Mouse (Mus musculus) liver, adult 2 months (tissue): ENCODE results near the gene Kcne2. TPM values are rescaled to one million over a fixed set of nuclear protein-coding genes. Genes with fewer than 3 reads are reported as not detected.

Source experiments
- DNase-seq: peaks from one replicate; pipeline ENCODE4 v3.0.0-alpha.2; 2011; ENCODE audit warnings: low read depth, low spot score; ENCODE audit errors: extremely low read depth
- H3K27ac ChIP-seq: fragments of 200-500 bp; replicated peaks from 2 replicates; pipeline ENCODE4 v1.5.1; 2012; ENCODE audit warnings: low read depth, mild to moderate bottlenecking, control low read depth, inconsistent platforms, low read length; ENCODE audit not compliant: insufficient read depth
- H3K27me3 ChIP-seq: fragments of 200-500 bp; 2 replicates; pipeline ENCODE4 v1.6.1; 2012; ENCODE audit warnings: mild to moderate bottlenecking, moderate library complexity, low read length, inconsistent platforms; ENCODE audit not compliant: control insufficient read depth, insufficient read depth
- H3K36me3 ChIP-seq: fragments of 200-500 bp; 2 replicates; pipeline ENCODE4 v1.6.1; 2012; ENCODE audit warnings: low read length, inconsistent platforms; ENCODE audit not compliant: control insufficient read depth, insufficient read depth
- H3K4me1 ChIP-seq: fragments of 200-500 bp; 2 replicates; pipeline ENCODE4 v1.6.1; 2011; ENCODE audit warnings: low read length; ENCODE audit not compliant: control insufficient read depth, insufficient read depth
- H3K4me3 ChIP-seq: fragments of 200-500 bp; 2 replicates; pipeline ENCODE4 v1.5.1; 2011; ENCODE audit warnings: low read depth, mild to moderate bottlenecking, control low read depth, low read length, moderate library complexity; ENCODE audit not compliant: insufficient read depth
- H3K79me2 ChIP-seq: fragments of 200-500 bp; 2 replicates; pipeline ENCODE4 v1.6.1; 2012; ENCODE audit warnings: inconsistent platforms, mild to moderate bottlenecking, low read length, moderate library complexity; ENCODE audit not compliant: control insufficient read depth, insufficient read depth
- H3K9ac ChIP-seq: fragments of 200-500 bp; 2 replicates; pipeline ENCODE4 v1.6.1; 2012; ENCODE audit warnings: low read depth, mild to moderate bottlenecking, control low read depth, inconsistent platforms, low read length
- CTCF ChIP-seq: fragments of 200-500 bp; IDR thresholded peaks from 2 replicates; pipeline ENCODE4 v1.5.1; 2011; ENCODE audit warnings: low read depth, low read length, control low read depth
- POLR2A ChIP-seq: fragments of 200-500 bp; IDR thresholded peaks from 2 replicates; pipeline ENCODE4 v1.6.1; 2011; ENCODE audit warnings: low read length, control low read depth; ENCODE audit not compliant: insufficient read depth; ENCODE audit errors: extremely low read depth
- WGBS: fragments of 180-500 bp; shearing (Covaris S2); methylation state at CpG from one replicate; pipeline ENCODE4 v1.1.7; 2018; 5-methylcytosine and 5-hydroxymethylcytosine counted together
- polyA plus RNA-seq: library from polyadenylated mRNA; depleted of rRNA; stranded (reverse); fragments of >200 nt; gene quantifications from 2 replicates; pipeline ENCODE4 v1.2.3, GENCODE M21; 2012
- total RNA-seq: library from RNA; depleted of rRNA; stranded (reverse); fragments of >200 nt; gene quantifications from 2 replicates; pipeline ENCODE4 v1.2.3, GENCODE M21; 2014

The Kcne2 gene
- total and polyA plus RNA-seq, 2 experiments = not detected

DNA sequence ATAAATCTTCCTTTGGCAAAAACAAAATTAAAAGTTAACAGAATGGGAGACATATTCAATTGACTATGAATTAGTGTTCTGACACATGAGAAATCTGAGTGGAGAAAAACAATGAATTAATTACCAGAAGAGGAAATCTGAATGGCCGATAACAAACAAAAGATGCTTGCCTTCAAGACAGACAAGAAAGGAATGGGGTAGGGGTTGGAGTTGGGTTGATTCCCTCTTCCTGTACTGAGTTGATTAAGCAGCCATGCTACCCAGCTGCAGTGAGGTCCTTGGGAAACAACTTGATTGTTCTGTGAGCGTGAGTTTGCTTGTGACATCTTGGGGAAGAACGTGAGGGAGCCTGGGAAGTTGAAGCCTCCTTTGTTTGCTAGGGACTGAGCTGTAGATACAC, 37.9 kb upstream of the Kcne2 start:
- 78% methylated on average over 3 of the region's 3 CpGs for WGBS
- TF ChIP-seq POLR2A (no peak), CTCF (no peak)
- Histone ChIP-seq H3K27ac (no peak overlapping the region), H3K4me1 (no peaks in the 10 kb centered on the region), H3K9ac (no peak overlapping the region), H3K4me3 (no peak overlapping the region), H3K79me2 (no peaks in the 10 kb centered on the region), H3K27me3 (no peaks in the 10 kb centered on the region), H3K36me3 (no peaks in the 10 kb centered on the region)
- no peak for DNase-seq

DNA sequence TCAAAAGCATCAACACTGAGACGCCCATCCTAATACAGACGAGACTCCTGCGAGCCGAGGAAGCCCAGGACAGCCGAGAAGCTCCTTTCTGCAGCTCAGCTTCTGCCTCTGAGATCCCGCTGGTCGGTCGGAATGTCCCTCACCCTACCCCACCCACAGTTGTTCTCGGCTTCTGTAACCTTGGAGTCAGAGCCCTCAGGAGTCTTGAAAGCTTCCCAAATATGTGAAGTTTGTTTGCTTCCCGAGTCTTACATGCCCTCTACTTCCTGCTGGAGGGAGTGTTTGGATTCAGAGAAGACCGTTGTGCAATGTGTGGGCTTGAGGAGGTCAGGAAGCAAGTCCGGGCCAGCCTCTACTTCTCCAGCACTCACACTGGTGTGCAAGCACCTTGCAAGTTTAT, 24.3 kb upstream of the Kcne2 start:
- no peak for DNase-seq
- 66% methylated on average over 12 of the region's 12 CpGs for WGBS
- H3K27ac ChIP-seq = no peak overlapping the region

DNA sequence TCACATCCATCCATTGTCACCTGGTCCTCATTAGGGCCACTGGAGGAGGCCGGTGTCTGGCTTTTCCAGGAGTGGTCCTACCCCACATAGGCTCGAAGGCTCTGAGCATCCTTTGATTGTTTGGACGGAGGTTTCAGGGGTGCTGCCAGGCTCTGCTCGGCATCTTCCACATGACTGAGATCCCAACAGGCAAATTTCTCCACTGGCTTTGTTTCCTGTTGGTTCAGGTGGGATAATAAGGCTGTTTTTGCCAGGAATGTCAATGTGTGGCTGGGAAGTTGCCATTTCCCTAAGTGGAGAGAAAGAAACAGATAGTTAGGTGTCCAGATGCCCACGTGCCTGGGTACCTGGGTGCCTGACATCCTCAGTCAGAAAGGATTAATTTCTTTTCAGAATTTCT, 17.7 kb upstream of the Kcne2 start:
- Histone ChIP-seq H3K27me3 (no peaks in the 10 kb centered on the region), H3K9ac (no peak overlapping the region), H3K4me1 (no peaks in the 10 kb centered on the region), H3K4me3 (no peak overlapping the region), H3K36me3 (no peaks in the 10 kb centered on the region), H3K79me2 (no peaks in the 10 kb centered on the region), H3K27ac (no peak overlapping the region)
- 89% methylated on average over 5 of the region's 5 CpGs for WGBS
- no peak for DNase-seq
- TF ChIP-seq CTCF (no peak), POLR2A (no peak)

More for the DNA sequence above, 24.3 kb upstream of the Kcne2 start:
- TF ChIP-seq POLR2A = no peak
- no peak for TF ChIP-seq CTCF
- Histone ChIP-seq H3K4me1 (no peaks in the 10 kb centered on the region), H3K36me3 (no peaks in the 10 kb centered on the region), H3K27me3 (no peaks in the 10 kb centered on the region), H3K4me3 (no peak overlapping the region), H3K79me2 (no peaks in the 10 kb centered on the region), H3K9ac (no peak overlapping the region)

DNA sequence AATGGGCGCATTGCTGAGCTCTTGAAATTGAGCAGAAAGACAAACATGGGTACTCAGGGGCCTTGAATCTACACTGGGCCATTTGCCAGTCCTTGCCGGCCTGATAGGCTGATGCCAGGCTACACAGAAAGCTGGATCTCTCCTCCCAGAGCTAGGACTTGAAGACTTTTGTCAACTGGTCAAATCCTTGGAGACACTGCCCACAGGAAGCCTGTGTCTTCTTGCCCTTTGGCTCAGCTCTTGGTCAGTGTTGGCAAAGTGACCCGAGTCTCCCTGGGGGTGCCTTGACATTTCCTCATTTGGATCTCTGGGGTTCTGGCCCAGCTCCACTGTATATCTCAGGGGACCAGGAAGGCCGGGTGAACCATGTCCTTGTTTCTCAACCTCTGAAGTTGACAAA, 16.7 kb upstream of the Kcne2 start:
- Histone ChIP-seq H3K27ac (no peak overlapping the region), H3K27me3 (no peaks in the 10 kb centered on the region), H3K9ac (no peak overlapping the region), H3K36me3 (no peaks in the 10 kb centered on the region), H3K79me2 (no peaks in the 10 kb centered on the region), H3K4me1 (no peaks in the 10 kb centered on the region), H3K4me3 (no peak overlapping the region)
- 46% methylated on average over 4 of the region's 4 CpGs for WGBS
- no peak for TF ChIP-seq POLR2A
- TF ChIP-seq CTCF = no peak
- DNase-seq = no peak

DNA sequence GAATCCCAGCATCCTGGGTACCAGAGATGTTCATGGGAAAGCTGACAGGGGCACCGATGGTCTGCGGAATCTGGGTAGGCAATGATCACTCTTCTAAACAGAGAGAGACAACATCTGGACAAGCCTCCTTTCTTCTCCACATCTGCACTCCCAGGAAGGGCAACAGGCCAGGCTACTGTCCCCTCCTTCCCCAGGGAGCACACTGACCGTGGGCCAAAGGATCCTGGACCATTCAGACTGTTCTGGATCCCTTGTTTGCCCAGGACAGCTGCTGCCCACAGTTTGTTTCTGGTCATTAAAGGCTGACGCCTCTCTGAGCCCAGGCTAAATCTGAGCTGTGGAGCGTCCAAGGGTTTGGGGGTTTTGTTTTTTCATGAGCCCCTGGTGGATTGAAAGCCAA, 9.5 kb upstream of the Kcne2 start:
- no peaks in the 10 kb centered on the region for H3K27me3 ChIP-seq
- no peaks in the 10 kb centered on the region for H3K4me1 ChIP-seq
- TF ChIP-seq POLR2A = no peak
- TF ChIP-seq CTCF = no peak
- no peaks in the 10 kb centered on the region for H3K79me2 ChIP-seq
- no peak overlapping the region for H3K27ac ChIP-seq
- no peaks in the 10 kb centered on the region for H3K36me3 ChIP-seq
- no peak overlapping the region for H3K9ac ChIP-seq
- WGBS = 90% methylated on average over 5 of the region's 5 CpGs
- no peak overlapping the region for H3K4me3 ChIP-seq
- DNase-seq = no peak

DNA sequence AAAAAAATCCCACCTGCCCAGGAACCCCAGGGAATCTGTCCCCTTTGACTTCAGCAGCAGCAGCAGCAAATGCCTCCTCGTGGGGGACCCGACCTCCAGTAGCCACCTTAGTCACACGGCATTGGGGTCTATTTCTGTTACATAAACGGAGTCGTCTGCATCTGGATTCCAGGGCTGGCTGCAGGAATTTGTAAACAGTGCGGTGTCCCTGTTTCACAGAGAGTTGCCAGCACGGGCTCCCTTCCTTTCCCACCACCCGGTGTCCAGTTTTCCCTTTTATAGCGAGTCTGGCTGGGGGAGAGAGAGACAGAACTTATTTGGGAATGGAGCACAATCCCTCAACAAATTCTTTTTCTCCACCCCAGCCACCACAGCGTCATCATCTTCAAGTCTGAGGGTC, 7.1 kb upstream of the Kcne2 start:
- Histone ChIP-seq H3K27me3 (no peaks in the 10 kb centered on the region), H3K9ac (no peak overlapping the region), H3K79me2 (no peaks in the 10 kb centered on the region), H3K27ac (no peak overlapping the region), H3K4me3 (no peak overlapping the region), H3K36me3 (no peaks in the 10 kb centered on the region), H3K4me1 (no peaks in the 10 kb centered on the region)
- DNase-seq = no peak
- WGBS = 40% methylated on average over 10 of the region's 10 CpGs
- no peak for TF ChIP-seq CTCF
- no peak for TF ChIP-seq POLR2A
